Mouse (Mus musculus): Measurements from ENCODE around the gene Bhlhe23.

Bhlhe23 gene

DNA sequence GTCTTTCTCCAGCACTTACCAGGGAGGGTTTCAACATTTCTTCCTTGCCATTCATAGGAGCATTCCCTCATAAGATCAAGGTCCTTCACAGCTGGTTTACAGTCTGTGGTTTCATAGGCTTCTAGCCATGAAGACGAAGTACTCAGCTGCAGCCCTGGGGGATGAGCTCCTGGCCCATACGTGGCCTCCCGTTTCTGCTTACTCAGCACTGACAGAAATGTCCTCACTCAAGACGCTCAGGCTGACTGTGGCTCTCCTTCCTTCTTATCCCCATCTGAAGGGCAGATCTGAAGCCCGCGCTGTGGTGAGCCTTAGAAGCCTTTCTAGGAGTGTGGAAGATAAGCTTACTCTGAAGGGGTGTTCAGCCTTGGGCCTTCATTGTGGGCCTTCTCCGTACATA lies 11.0 kb downstream of the Bhlhe23 start:
- no peak for DNase-seq

DNA sequence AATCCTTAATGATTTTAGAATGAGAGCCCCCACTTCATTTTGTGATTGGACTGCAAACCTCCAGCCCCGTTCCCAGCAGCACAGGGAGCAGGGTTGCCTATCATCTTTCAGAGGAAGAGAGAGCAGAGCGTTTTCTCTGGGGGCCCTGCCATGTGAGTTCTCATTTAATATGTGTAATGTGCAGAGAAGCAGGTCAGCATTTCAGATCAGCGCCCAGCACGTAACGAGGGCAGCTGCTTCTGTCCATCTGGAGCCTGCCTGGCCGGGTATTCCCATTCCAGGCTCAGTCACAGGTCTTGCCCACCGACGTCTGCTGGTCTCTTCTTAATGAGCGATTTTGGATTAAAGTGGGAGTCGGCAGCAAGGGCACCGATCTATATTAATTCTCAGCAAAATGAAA lies 11.7 kb downstream of the Bhlhe23 start:
- DNase-seq, result no peak

DNA sequence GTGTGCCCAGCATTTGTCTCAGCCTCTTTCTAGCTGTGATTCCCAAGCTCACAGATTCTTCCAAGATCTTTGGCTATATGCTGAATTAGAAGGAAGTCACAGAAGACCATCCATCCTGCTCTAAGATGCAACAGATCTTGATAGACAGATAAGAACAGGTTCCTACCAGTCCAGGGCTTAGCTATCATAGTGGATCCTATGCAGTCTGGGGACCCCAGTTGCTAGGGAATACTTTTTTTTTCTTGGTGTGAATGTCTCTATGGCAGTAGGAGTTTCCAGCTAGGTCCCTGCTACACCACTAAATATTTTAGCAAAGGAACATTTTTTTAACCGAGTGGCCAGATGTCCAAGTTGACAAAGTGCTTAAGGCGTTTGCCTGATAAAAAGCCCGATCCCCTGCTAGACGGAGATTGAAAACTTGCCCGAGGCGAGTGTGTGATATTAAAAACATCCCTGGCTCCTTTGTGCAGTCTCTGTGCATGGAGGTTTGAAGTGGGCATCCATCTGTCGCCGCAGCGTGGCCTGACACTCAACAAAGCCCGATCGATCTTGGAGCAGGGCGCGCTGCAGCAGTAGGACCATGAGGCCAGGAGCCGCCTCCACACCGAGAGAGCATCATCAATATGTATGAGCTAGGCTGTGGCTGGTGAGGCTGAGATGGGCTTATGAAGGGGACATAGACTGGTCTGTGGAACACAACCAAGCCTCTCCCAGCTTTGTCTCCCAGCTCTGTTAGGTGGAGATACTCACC lies 18.0 kb downstream of the Bhlhe23 start:
- no peak for DNase-seq

DNA sequence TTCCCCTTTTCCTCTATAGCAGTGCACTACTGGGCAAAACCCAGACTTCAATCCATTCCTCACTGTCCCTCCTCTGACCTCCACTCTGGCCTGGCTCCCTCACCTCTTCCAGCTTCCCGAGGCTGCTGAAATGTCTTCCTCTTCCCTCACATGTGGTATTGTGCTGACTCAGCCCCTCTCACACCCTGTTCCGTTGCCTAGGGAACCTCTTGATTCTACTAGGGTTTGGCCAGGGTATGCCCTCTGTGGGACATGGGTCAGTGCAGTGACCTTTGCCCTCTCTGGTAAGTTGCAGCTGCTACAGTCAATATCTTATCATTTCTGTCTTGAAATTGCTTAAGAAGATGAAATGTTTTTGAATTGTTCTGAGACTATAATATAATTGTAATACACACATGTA lies 19.9 kb downstream of the Bhlhe23 start:
- no peak for DNase-seq

DNA sequence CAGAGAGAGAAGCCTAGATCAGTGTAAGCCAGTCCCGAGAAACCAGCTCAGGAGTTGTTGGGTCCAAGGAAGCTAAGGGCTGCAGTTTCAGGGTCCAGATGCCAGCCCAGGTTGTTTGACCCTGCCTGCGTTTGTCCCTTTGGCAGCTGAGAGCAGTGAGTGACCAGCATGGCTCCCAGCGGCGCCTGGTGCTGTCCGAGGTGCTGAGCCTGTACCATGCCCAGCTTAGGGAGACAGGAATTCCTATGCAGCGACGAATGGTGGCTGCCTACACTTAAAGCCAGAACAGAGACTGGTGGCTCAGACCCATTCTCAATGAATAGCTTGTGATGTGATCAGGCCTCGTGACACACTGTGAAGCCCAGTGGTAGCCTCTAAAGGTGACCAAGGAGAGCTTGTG lies 20.8 kb downstream of the Bhlhe23 start:
- DNase-seq, result peak in 1 of 2 experiments; percentile 22

DNA sequence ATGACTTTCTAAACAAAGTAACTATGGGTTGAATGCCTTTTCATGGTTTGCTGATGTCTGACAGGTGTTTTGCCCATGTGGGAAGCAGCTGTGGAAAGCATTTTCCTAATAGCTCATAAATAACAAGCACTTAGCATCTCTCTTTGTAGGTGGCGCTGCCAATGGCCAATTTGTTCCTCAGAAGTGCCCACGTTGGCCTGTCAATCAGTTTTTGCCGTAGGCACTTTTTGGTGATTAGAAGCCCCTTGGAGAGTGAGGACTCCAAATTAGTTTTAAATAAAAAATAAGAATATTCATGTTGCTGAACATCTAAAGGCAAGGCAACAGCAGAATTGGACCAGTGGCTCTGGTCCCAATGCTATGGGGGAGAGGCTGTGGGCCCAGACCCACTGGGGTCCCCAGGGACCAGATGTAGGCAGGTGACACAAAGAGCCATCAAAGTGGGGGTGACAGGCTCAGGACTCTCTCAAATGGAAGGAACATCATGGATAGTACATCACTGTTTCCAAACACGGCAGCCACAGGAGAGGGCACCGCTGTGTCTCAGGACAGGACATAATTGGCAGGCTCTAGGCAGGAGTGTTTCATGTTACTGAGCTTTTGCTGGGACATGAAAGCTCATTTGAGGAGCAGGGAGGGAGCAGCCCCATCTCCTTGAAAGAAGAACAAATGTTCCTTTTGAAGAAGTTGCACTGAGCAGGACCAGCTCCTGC lies 21.6 kb downstream of the Bhlhe23 start:
- DNase-seq, result no peak

DNA sequence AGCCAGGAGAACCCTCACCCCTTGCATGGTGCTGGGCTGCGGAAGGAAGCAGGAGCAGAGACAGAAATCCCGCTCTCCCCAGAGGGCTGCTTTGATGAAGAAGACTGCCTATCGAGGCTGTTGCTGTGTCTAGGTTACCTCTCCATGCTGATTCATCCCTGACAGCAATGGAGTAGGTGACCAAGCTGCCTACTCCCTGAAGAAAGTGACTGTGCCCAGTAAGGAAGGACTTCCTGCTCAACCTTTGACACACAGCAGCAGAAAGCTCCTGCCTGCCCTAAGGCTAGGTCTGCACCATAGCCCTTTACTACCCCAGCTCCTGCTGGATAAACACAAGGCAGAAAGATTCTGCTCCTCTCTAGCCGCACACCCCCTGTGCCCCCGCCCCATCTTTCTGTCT lies 27.8 kb downstream of the Bhlhe23 start:
- no peak for DNase-seq

DNA sequence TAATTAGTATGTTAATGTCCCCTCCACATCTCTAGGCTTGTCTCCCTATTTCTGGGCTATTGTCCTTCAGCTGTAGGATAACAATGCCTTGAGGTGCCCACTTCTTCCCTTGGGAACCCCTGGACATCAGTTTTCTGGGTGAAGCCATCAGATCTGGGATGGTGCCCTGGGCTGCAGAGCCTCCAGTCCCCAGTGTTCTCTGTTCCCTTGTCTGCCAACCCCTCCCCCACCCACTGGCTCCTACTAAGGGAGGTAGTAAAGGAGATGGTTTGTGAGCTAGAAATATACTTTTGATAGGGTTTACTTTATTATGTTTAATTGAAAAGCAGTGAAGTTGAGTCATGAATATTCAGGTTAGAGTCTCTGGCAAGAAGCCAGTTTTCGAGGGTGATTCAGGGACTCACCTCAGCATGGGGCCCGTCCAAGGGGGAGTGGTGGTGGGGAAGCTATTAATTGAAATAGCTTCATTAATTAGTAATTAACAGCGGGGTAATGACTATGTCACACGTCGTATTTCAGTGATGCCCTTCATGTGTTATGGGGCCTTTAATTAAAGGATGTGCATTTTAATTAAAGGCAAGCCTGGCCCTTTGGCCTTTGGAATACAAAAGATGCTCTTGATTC lies 30.0 kb downstream of the Bhlhe23 start:
- no peak for DNase-seq

DNA sequence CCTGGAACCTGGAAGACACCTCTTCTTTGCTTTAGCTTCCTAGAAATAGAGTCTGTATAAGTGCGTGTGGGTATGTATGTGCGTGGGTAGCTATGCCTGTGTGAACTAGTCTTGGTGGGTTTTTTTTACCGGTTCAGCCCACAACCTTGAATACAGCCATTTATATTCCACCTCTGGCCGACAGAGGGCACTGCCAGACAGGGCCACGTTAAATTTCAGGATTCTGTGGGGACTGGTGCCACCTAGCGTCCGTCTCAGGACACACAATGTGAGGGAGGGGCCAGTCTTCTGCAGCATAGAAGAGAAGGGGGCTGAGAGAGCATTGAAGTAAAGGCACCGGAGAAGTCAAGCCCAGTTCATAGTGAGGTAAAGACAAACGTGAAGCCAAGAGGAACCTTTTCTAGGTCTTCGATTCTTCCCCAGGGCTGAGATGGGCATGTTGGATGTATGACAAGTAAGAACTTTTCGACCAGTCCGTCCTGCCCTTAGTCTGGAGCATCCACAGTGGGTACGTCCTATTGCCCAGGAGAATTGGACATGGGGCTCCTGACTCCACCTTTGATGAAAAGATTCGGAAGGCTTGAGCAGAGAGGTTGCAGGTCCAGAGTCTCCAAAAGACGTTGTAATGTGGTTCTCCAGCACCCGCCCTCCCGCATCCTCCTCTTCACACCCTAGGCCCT lies 31.3 kb downstream of the Bhlhe23 start:
- DNase-seq, result peak; percentile 92 to 93

DNA sequence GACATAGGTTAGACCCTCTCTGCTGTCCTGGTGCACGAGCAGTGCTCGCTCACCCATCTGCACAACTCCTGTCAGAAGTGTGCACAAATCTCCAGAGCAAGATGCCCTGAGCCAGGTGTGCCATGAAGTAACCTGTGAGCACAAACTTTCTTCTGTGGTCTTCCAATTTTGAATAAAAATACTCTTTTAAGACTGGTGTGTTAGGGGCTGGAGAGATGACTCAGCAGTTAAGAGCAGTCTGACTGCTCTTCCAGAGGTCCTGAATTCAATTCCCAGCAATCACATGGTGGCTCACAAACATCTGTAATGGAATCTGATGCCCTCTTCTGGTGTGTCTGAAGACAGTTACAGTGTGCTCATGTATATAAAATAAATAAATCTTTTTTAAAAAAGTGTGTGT lies 33.4 kb downstream of the Bhlhe23 start:
- no peak for DNase-seq

DNA sequence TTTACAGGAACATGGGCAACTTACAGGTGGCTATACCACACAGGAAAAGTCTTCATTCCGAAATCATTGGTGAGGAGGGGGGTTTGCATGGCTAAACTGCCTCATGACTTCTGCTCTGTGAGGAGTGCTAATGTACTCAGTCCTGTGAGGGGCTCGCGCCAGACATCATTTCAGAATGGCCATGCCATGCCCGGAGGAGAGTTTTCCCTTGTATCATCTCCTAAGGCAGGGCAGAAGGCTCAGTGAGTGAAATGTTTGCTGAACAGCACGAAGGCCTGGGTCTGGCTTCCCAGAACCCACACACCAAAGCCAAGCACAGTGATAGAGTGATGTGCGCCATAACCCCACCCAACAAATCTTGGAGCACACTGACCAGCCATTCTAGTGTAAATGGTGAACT lies 33.9 kb downstream of the Bhlhe23 start:
- DNase-seq, result no peak

DNA sequence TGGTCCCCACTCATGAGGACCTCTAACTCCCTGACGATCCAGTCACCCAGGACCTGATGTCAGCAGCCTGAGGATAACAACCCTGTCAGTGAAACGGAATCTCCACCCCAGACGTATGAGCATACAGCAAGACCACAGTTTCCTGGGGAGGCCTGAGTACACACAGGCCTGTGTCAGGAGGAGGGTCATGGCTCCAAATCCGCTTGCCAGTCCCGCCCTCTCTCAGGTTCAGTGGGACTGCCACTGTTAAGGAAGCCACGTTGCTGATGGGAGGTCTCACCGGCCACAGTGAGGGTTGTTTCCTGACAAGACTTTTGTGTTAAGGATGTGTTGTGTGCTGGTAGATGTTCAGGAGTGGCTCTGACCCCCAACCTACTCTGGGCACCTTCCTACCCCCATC lies 35.3 kb downstream of the Bhlhe23 start:
- DNase-seq, result no peak

DNA sequence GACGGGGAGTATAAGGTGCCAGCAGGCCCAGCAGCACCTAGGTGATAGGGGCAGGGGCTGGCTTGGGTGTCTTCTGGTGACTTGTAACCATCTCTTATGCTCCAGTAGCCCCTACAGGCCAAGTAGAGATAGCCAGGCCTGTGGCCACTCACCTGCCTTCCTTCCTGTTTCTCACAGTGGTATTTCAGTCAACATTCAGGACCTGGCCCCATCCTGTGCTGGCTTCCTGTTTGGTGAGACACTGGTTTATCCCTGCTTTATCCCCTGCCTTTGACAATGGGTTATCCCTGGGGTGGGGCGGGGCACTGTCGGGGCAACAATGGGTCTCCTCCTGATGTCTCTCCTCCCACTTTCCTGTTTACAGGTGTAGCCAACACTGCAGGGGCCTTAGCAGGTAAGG lies 36.4 kb downstream of the Bhlhe23 start:
- no peak for DNase-seq

DNA sequence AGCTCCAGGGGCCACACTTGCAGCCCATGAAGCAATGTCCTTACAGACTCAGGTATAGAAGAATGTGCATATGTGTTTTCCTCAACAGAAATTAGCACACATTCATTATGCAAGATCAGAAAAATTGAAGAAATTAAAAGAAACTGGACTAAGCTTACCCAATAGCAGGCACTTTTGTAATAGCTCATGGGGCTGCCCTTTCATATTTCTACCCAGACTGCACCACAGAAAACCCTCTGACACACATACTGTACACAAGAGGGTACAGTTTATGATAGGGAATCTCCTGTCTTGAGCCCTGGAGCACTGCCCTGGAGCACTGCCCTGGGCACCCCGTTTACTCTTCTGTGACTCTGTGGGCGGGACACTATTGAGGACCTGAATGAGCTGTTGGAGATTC lies 38.7 kb downstream of the Bhlhe23 start:
- DNase-seq, result no peak

DNA sequence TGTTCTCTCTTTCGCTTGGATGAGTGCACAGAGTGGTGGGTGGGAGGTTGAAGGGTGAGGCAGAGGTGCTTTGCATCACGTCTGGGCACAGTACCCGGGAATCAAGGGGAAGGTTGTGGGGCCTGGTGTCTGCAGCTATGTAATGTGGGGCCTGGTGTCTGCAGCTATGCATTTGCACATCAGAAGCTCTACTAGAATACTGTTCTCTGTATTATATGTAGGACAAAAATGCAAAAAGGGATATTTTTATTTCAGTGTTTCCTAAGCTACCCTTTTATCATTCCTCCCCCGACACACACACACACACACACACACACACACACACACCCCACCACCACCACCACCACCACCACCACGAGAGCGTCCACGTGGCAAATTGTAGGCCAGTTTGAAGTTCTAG lies 41.5 kb downstream of the Bhlhe23 start:
- no peak for DNase-seq

DNA sequence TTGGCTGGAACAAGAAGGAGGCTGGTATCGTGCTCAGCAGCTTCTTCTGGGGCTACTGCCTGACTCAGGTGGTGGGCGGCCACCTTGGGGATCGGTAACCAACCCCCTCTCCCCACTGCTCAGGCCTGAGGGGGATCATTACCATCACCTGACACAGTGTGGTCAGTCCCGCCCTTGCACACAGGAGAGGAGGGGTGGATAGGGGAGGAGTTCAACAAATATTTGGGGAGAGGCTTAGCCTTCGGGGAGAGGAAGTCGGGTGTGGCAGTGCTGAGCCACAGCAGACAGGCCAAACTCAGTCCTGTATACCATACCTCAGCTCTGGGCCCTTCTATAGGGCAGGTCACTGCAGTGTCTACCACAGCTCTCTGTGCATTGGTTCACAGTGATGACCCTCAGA lies 44.7 kb downstream of the Bhlhe23 start:
- no peak for DNase-seq

DNA sequence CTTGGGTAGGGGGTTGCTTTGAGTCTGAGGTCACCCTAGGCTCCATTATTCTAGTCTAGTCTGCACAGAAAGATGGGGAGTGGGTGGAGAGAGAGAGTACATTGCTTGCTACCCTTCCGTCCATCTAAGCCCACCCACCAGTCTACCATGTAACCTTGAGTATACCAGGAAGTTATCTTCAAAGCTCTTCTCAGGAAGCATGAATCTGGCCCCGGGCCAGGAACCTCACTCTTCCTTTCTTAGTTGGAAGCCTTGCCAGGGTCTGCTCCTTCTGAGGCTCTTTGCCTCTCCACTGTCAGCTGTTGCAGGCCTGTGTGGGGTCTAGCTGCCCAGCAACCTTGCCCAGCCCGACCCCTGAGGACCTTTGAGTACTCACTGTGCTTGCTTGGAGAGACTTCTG lies 45.7 kb downstream of the Bhlhe23 start:
- no peak for DNase-seq

DNA sequence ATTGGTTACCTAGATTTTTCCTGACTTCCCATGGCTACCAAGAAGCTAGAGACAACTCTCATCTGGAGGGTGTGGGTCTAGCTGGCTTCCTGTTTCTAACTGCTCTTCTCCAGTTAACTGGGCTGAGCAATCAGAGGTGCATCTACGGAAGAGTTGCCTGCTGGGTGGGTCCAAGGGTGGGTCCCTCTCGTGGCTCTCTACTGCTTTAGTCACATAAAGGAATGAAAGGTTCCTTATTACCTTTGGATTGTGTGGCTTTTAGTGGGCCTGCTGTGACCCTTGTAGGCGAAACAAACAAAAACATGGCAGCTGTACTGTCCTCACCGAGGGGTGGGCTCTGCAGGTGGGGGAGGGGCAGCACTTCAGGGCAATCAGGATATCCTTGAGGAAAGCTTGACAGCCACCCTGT lies 49.1 kb downstream of the Bhlhe23 start:
- no peak for DNase-seq

DNA sequence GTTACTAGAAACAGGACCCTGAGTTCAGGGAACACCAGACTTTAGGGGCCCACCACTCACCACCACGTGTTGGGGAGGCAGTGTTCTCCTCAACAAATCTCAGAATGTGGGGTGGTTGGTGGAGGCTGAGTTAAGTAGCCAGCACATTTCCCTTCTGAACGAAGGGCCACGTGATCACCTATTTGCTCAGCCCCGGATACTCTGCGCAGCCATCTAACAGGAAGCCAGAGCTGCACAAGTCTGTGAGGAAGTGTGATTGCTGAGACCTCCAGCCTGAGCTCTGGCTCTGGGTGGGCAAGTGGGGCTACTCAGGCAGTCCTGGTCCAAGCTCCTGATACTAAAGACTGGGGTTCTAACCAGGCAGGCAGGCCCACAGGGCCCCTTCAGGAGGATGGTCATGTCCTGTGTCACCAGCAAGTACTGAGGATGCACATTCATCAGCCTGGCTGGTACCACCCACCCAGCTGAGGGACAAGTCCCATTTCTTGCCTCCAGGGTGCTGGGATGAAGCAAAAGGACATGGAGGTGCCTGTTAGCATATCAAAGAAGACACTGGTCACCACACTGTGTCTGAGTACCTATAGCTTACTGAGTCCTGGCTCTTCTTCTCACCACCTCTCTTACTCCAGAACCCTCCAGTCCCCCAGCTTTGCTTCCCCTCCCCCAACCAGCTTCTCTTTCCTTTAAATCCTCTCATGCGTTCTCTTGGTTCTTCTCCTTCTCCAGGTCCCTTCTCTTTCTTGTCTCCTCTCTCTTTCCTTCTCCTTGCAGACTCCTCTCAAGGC lies 49.9 kb downstream of the Bhlhe23 start:
- DNase-seq, result peak; percentile 73 to 78

DNA sequence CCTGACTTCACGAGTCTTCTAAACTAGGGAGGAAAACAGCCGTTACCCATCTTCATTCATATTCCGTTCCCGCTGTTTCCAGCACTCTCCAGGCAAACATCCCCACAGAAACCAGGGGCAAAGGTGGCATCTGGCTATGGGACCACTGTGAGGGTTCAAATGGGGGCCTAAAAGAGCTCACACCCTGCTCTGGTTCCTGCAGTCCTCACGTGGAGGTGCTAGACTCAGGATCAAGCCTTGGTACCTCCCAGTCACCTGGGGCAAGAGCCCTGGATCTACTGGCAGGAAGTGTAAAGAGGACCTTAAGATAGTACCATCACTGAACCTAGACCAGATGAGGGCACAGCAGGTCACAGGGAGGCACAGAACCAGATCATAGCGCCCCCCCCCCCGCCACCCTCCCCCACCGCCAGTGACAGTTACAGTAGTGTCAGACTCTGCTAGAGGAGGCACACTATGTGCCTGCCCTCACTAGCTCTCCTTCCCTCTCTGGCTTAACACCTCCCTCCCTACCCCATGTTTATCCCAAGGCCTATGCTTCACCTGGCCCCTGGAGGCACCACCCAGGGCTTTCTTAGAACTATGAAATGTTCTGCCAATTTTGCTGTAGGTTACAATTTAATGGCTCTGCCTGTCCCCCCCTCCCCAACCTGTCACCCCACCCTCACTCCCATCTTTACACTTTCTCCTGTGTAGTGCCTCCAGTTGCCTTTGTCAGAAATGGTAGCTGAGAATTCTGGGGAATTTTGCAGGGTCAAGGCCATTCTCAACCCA lies 50.7 kb downstream of the Bhlhe23 start:
- peak; percentile 19 to 26 for DNase-seq

DNA sequence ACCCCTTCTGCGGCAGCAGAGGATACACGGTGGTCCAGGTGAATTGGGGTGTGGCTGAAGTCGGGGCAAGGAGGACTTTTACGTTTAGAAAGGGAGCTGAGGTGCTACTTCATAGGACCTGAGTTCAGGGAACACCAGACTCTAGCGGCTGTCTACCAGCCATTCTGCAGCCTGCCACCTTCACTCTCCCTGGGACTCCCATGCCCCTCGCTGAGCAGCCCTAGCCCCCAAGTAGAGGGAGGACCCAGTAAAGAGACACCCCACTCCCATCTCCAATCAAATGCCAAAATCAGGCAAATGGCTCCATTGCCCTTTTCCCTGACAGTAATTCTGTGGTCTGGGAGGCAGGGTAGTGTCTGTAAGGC lies 51.3 kb downstream of the Bhlhe23 start:
- DNase-seq, result no peak
